Mouse (Mus musculus): ENCODE measurements around the gene Slc37a3. TPM values are rescaled to one million over a fixed set of nuclear protein-coding genes. Genes with fewer than 3 reads are reported as not detected.

The Slc37a3 gene
- polyA plus RNA-seq, 1 experiment from 2014 or later = 60.3 TPM

- no peaks in the 10 kb centered on the region for H3K9me3 ChIP-seq
- no peak overlapping the region for H3K9ac ChIP-seq
- H3K4me1 ChIP-seq (replicated peaks) = peaks cover 22% of the 10 kb centered on the region
- ATAC-seq (ENCODE audit: low read depth) = no peak
- 90% methylated on average over 2 of the region's 2 CpGs for WGBS
- H3K4me2 ChIP-seq = no peak overlapping the region
- peaks cover 62% of the 10 kb centered on the region for H3K36me3 ChIP-seq
- no peak overlapping the region for H3K4me3 ChIP-seq
- H3K27ac ChIP-seq (replicated peaks) = no peak overlapping the region
- H3K27me3 ChIP-seq = no peaks in the 10 kb centered on the region
Observed at GRCm38 (mm10) chr6:39341798-39342197, 35.7 kb downstream of the Slc37a3 start.

- Histone ChIP-seq H3K36me3 (peaks cover 72% of the 10 kb centered on the region), H3K27me3 (no peaks in the 10 kb centered on the region), H3K9ac (no peak overlapping the region), H3K9me3 (no peaks in the 10 kb centered on the region), H3K4me3 (no peak overlapping the region), H3K27ac (replicated peaks) (no peak overlapping the region), H3K4me1 (replicated peaks) (no peaks in the 10 kb centered on the region), H3K4me2 (no peak overlapping the region)
- WGBS = 86% methylated on average over 8 of the region's 8 CpGs
- no peak for ATAC-seq (ENCODE audit: low read depth)
Observed at GRCm38 (mm10) chr6:39338359-39338758, 39.1 kb downstream of the Slc37a3 start.

- Histone ChIP-seq H3K27me3 (no peaks in the 10 kb centered on the region), H3K36me3 (peaks cover 62% of the 10 kb centered on the region), H3K27ac (replicated peaks) (no peak overlapping the region), H3K4me1 (replicated peaks) (no peaks in the 10 kb centered on the region), H3K9me3 (no peaks in the 10 kb centered on the region), H3K4me2 (no peak overlapping the region), H3K9ac (no peak overlapping the region), H3K4me3 (no peak overlapping the region)
- no peak for ATAC-seq (ENCODE audit: low read depth)
- WGBS = 89% methylated on average over 3 of the region's 3 CpGs
Observed at GRCm38 (mm10) chr6:39334873-39335272, 42.6 kb downstream of the Slc37a3 start.

GRCm38 (mm10) chr6:39334224-39334623 lies 43.3 kb downstream of the Slc37a3 start:
- no peak overlapping the region for H3K27ac ChIP-seq (replicated peaks)
- no peak overlapping the region for H3K9ac ChIP-seq
- H3K4me1 ChIP-seq (replicated peaks) = no peaks in the 10 kb centered on the region
- H3K4me2 ChIP-seq = no peak overlapping the region
- no peaks in the 10 kb centered on the region for H3K27me3 ChIP-seq
- no peaks in the 10 kb centered on the region for H3K9me3 ChIP-seq
- H3K36me3 ChIP-seq = peaks cover 62% of the 10 kb centered on the region
- ATAC-seq (ENCODE audit: low read depth) = no peak
- WGBS = 93% methylated on average over 7 of the region's 7 CpGs
- no peak overlapping the region for H3K4me3 ChIP-seq

- Histone ChIP-seq H3K9ac (no peak overlapping the region), H3K4me1 (replicated peaks) (no peaks in the 10 kb centered on the region), H3K27ac (replicated peaks) (no peak overlapping the region), H3K4me2 (no peak overlapping the region), H3K4me3 (no peak overlapping the region), H3K9me3 (no peaks in the 10 kb centered on the region), H3K36me3 (peaks cover 48% of the 10 kb centered on the region), H3K27me3 (no peaks in the 10 kb centered on the region)
- WGBS = 85% methylated on average over 7 of the region's 7 CpGs
- ATAC-seq (ENCODE audit: low read depth) = no peak
Observed at GRCm38 (mm10) chr6:39331998-39332700, 45.3 kb downstream of the Slc37a3 start.

- H3K27ac ChIP-seq (replicated peaks) = no peak overlapping the region
- no peaks in the 10 kb centered on the region for H3K9me3 ChIP-seq
- no peak for ATAC-seq (ENCODE audit: low read depth)
- H3K9ac ChIP-seq = no peak overlapping the region
- no peak overlapping the region for H3K4me2 ChIP-seq
- 92% methylated on average over 7 of the region's 7 CpGs for WGBS
- H3K4me1 ChIP-seq (replicated peaks) = no peaks in the 10 kb centered on the region
- no peak overlapping the region for H3K4me3 ChIP-seq
- peaks cover 42% of the 10 kb centered on the region for H3K36me3 ChIP-seq
- no peaks in the 10 kb centered on the region for H3K27me3 ChIP-seq
Observed at GRCm38 (mm10) chr6:39330981-39331380, 46.5 kb downstream of the Slc37a3 start.

- Histone ChIP-seq H3K27ac (replicated peaks) (no peak overlapping the region), H3K9me3 (0 out of 2 replicates have a peak, but pooled peaks cover 2% of the 10 kb centered on the region), H3K36me3 (peaks cover 4% of the 10 kb centered on the region), H3K4me3 (no peak overlapping the region), H3K4me2 (no peak overlapping the region), H3K27me3 (no peaks in the 10 kb centered on the region), H3K9ac (no peak overlapping the region), H3K4me1 (replicated peaks) (no peaks in the 10 kb centered on the region)
- WGBS = 91% methylated on average over 5 of the region's 5 CpGs
- ATAC-seq (ENCODE audit: low read depth) = no peak
Observed at GRCm38 (mm10) chr6:39320286-39320685, 57.2 kb downstream of the Slc37a3 start.

GRCm38 (mm10) chr6:39319061-39319761 lies 58.3 kb downstream of the Slc37a3 start:
- H3K27ac ChIP-seq (replicated peaks) = no peak overlapping the region; the same call in 1 of the 2 replicates
- H3K4me1 ChIP-seq (replicated peaks) = no peaks in the 10 kb centered on the region
- H3K9ac ChIP-seq = no peak overlapping the region
- H3K36me3 ChIP-seq = no peaks in the 10 kb centered on the region
- no peaks in the 10 kb centered on the region for H3K9me3 ChIP-seq
- no peaks in the 10 kb centered on the region for H3K27me3 ChIP-seq
- 68% methylated on average over 16 of the region's 19 CpGs for WGBS
- ATAC-seq (ENCODE audit: low read depth) = 0 out of 2 replicates have a peak, but pooled peaks have one; percentile 56
- no peak overlapping the region for H3K4me3 ChIP-seq
- no peak overlapping the region for H3K4me2 ChIP-seq

GRCm38 (mm10) chr6:39318631-39319010 lies 58.9 kb downstream of the Slc37a3 start:
- H3K9ac ChIP-seq = no peak overlapping the region
- WGBS = 89% methylated on average over 2 of the region's 2 CpGs
- H3K27me3 ChIP-seq = no peaks in the 10 kb centered on the region
- H3K4me3 ChIP-seq = no peak overlapping the region
- H3K36me3 ChIP-seq = no peaks in the 10 kb centered on the region
- no peak overlapping the region for H3K4me2 ChIP-seq
- no peaks in the 10 kb centered on the region for H3K4me1 ChIP-seq (replicated peaks)
- no peaks in the 10 kb centered on the region for H3K9me3 ChIP-seq
- no peak overlapping the region for H3K27ac ChIP-seq (replicated peaks)
- ATAC-seq (ENCODE audit: low read depth) = no peak

- Histone ChIP-seq H3K27me3 (no peaks in the 10 kb centered on the region), H3K9ac (no peak overlapping the region), H3K36me3 (no peaks in the 10 kb centered on the region), H3K4me2 (no peak overlapping the region), H3K4me1 (replicated peaks) (no peaks in the 10 kb centered on the region), H3K27ac (replicated peaks) (no peak overlapping the region), H3K9me3 (no peaks in the 10 kb centered on the region), H3K4me3 (no peak overlapping the region)
- ATAC-seq (ENCODE audit: low read depth) = no peak
- WGBS = 87% methylated on average over 10 of the region's 10 CpGs
Observed at GRCm38 (mm10) chr6:39317854-39318630, 59.4 kb downstream of the Slc37a3 start.

GRCm38 (mm10) chr6:39316089-39316488 lies 61.4 kb downstream of the Slc37a3 start:
- no peak overlapping the region for H3K4me2 ChIP-seq
- ATAC-seq (ENCODE audit: low read depth) = no peak
- no peaks in the 10 kb centered on the region for H3K9me3 ChIP-seq
- no peaks in the 10 kb centered on the region for H3K27me3 ChIP-seq
- 89% methylated on average over 5 of the region's 6 CpGs for WGBS
- H3K4me1 ChIP-seq (replicated peaks) = no peaks in the 10 kb centered on the region
- no peak overlapping the region for H3K27ac ChIP-seq (replicated peaks)
- no peaks in the 10 kb centered on the region for H3K36me3 ChIP-seq
- no peak overlapping the region for H3K9ac ChIP-seq
- no peak overlapping the region for H3K4me3 ChIP-seq

GRCm38 (mm10) chr6:39314461-39314860 lies 63.0 kb downstream of the Slc37a3 start:
- Histone ChIP-seq H3K9ac (no peak overlapping the region), H3K27me3 (no peaks in the 10 kb centered on the region), H3K27ac (replicated peaks) (no peak overlapping the region), H3K36me3 (no peaks in the 10 kb centered on the region), H3K4me2 (no peak overlapping the region), H3K9me3 (no peaks in the 10 kb centered on the region), H3K4me1 (replicated peaks) (no peaks in the 10 kb centered on the region), H3K4me3 (no peak overlapping the region)
- 93% methylated on average over 12 of the region's 12 CpGs for WGBS
- ATAC-seq (ENCODE audit: low read depth) = no peak

Data from neural tube, embryonic 13.5 days (tissue).